Mouse (Mus musculus): ENCODE data around the gene Spin2e.
"Not testable (repeated sequence)": the region's sequence is repeated elsewhere in the genome, so short reads cannot be mapped to it uniquely, and the experiment has no call there.

The Spin2e gene

GRCm38 (mm10) chrX:31618820-31619219, at the start of gene Spin2e:
TSS of gene Spin2e (minus strand) at chrX:31618920.
- DNase-seq (ENCODE audit: low read depth), result not testable (repeated sequence)

- DNase-seq (ENCODE audit: low read depth), result not testable (repeated sequence)
Measured at GRCm38 (mm10) chrX:31574183-31574582, 44.5 kb downstream of the Spin2e start, which contains the start of gene Gm21883. TSS of gene Gm21883 (minus strand) at chrX:31574283.
